Mouse (Mus musculus): ENCODE measurements around the gene Gm10277.

Gm10277 gene

GRCm38 (mm10) chr11:77800491-77800868 lies 12.9 kb upstream of the Gm10277 start:
- no peak for DNase-seq (ENCODE audit: low read depth, low spot score)

DNA sequence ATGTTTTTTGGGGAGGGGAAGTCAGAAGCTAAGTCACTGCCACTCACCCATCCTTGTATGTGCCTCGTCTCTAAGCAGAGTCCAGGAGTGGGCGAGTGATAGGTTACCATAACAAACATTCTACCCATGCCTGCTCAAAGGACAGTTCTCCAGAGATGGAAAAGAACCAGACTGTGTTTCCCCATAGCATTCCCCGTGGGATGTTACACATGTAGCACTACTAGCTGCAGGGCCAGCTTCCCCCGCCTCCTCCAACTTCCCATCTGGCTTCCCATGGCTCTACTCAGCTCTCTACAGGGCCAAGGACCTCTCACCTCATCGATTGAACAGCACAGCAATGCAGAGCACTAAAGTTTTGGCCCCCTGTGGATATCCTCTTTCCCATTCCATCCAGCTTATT lies 7.7 kb upstream of the Gm10277 start:
- no peak for DNase-seq (ENCODE audit: low read depth, low spot score)

- peak; percentile 97 for DNase-seq (ENCODE audit: low read depth, low spot score)
These were observed 5.8 kb upstream of the Gm10277 start for GRCm38 (mm10) chr11:77793238-77793930.

DNA sequence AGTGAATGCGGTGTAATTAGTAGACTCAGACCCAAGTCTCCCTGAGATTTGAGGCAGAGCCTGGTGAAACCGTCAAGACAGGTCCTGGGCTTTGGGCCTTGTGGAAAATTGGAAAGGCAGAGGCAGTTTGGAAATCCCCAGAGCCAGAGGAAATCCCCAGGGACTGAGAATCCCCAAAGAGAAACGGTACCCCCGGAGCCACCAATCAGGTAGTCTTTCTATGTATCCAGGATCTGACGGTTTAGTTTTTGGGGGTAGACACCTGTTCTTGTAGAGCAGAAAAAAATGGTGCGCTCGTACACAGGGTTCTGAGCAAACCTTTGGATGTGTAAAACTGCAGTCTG lies 5.0 kb upstream of the Gm10277 start:
- peak; percentile 38 for DNase-seq (ENCODE audit: low read depth, low spot score)

DNA sequence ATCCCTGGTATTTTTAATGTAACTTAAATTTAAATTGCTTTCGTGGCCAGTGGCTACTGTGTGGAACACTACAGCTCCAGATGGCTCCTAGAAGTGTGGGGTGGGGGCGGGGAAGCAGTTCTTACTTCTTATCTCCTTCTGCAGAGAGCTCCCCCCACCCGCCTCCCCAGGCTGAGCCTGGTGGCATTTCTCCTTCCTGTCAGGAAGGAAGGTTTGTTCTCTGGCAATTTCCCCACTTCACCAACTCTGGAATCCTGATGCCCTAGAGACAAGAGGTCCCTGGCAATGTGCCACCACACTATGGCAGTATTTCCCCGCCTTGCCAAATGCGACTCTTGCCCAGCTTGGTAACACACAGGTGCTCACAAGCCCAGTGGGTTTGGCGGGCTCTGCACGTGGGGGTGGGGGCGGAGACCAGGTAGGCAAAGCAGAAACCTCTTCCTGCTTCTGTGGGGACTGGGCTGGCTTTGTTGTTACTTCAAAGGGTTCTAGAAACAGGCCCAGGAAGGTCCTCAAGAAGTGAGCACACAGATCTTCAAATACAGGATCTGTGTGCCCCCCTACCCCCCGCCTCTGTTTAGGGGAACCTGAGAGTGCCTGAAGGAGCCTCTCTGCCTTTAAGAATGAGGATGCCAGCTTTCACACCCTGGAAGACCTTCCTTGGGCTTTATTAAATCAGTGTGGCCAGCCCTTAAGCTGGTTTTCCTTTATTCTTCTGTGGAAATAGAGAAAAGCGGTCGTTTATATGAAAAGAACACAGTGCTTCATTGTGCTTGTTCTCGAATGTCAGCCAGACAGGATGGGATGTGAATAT lies 4.4 kb upstream of the Gm10277 start:
- peak; percentile 40 for DNase-seq (ENCODE audit: low read depth, low spot score)

- DNase-seq (ENCODE audit: low read depth, low spot score), result peak; percentile 60
These were observed 3.7 kb upstream of the Gm10277 start for GRCm38 (mm10) chr11:77791241-77791727.

GRCm38 (mm10) chr11:77790286-77790685 lies 2.7 kb upstream of the Gm10277 start:
- no peak for DNase-seq (ENCODE audit: low read depth, low spot score)

DNA sequence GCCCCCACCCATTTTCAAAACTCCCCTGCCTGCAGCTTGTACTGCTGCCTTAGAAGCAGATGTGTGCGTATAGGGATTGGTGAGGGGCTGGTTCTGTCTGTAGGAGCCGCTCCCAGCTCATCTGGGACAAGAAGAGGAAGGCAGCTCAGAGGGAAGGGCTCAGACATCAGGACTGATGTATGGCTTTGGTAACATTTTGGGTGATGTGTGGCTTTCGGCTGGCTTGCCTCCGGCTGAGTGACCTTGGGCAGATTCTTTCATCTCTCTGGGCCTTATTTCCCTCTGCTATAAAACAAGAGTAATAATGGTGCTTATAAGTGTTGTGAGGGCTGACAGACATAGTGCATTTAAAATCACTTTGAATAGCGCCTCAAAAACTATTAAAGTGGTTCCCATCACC lies 2.0 kb upstream of the Gm10277 start:
- no peak for DNase-seq (ENCODE audit: low read depth, low spot score)

GRCm38 (mm10) chr11:77785768-77786561 lies 1.6 kb downstream of the Gm10277 start:
- peak; percentile 66 for DNase-seq (ENCODE audit: low read depth, low spot score)

GRCm38 (mm10) chr11:77785396-77785767 lies 2.2 kb downstream of the Gm10277 start:
- DNase-seq (ENCODE audit: low read depth, low spot score), result peak; percentile 35

- DNase-seq (ENCODE audit: low read depth, low spot score), result no peak
These were observed 2.7 kb downstream of the Gm10277 start for GRCm38 (mm10) chr11:77784894-77785293.

DNA sequence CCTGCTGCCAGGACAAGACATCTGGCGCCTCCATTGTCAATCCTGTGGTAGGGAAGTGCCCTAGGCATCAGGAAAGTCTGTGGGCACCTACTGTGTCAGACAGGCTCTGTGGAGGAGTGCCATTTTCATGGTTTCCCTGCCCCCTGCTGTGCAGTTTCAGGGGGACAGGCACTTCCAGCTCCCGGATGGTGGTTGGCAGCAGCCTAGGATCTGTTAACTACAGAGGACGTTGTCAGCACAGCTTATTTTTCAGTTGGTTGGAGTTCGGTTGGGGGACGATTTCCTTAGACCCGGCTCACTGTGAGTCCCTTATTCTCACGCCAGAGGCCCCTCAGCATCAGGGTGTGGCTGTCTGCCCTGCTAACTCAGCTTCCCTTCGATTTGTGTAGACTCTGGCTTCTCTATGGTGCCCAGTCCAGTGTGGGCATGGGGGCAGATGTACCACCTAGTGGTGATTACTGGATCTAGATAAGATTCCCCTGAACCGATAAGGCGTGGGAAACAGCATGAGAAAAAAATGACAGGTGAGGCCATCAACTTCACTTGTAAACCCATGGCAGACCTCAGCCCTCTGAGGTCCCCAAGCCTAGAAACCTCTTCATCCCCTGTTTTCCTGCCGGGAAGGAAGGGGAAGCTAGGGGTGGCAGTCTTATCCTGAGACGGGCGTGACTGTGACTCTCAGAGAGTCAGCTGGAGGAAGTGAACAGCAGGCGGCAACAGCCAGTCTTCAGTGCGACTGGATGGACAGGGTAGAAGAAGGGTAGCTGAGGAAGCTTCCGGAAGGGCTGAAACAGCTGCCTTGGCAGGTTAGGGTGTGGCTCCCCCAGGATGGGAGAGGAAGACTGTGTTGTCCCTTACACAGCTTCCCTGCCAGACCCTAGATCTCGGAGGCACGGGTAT lies 3.5 kb downstream of the Gm10277 start:
- peak; percentile 83 for DNase-seq (ENCODE audit: low read depth, low spot score)

DNA sequence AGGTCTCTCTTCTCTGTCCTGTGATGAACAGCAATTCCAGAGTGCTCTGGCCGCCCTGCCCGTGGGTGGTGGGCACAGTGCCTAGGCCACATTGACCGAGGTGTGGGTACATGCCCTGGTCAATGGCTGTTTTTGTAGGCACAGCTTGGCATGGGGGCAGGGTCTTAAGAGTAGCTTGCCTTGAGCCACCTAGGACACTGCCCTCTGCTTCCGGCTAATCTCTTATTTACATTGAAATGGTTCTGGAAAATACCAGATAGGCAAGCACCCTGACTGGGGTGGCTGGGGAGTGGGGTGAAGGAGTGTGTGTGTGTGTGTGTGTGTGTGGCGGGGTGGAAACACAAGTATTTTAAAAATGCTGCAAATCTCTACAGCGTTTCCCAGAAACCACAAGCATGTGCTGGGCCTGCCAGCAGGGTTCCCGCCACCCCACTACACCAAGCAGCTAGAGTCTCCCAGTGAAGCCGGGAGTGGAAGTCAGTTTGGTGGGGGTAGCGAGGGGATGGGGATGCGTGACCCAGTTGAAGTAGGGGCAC lies 4.3 kb downstream of the Gm10277 start:
- peak; percentile 88 for DNase-seq (ENCODE audit: low read depth, low spot score)

DNA sequence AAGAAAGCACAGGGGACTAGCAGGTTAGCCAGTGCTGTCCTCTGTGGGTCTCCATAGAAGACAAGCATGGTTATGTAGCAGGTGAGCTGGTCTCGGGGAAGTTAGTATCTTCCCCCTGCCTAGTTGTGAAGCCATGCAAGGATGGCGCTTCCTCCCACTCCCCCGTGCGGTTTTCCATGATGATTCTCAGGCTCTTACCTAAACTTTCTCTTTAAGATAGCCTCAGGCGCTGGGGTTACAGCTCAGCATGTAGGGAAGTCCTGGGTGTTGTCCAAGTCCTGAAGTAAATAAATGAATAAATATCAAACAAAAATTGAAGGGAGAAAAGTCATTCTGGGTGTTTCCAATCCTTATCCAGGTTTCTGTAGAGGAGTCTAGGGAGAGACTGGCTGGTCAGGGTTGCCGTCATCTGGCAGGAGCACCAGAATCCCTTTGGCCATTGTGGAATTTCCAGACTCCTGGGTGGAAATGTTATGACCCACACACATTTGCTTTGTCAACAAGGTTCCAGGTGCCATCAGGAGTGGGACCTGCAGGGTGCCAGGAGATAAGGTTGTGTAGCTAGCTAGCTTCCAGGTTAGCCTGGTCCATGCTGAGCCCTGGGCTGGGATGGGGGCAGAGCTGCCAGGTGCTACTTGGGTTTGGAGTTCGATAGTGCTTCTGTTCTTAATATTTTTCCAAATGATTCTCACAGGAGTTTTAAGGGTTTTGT lies 5.3 kb downstream of the Gm10277 start:
- peak; percentile 66 for DNase-seq (ENCODE audit: low read depth, low spot score)

- peak; percentile 95 for DNase-seq (ENCODE audit: low read depth, low spot score)
These were observed 6.5 kb downstream of the Gm10277 start for GRCm38 (mm10) chr11:77781088-77781487.

DNA sequence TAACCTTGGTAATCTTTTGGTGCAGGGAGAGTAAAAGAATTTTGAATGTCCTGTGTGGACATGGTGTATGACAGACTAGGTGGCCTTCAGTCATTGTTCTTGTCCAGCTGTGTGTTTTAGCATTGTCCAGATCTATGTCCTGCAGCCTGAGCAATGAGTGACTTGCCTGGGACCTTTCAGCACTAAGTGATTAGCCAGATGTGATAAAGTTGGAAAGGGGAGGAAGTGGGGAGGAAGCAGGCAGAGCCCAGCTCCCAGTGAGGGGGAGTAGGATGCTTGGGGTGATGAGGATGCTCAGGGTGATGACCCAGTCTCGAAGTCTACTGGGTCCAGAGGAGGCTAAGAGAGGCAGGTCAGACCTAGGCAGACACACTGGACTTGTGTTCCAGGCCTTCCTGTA lies 8.3 kb downstream of the Gm10277 start:
- no peak for DNase-seq (ENCODE audit: low read depth, low spot score)

DNA sequence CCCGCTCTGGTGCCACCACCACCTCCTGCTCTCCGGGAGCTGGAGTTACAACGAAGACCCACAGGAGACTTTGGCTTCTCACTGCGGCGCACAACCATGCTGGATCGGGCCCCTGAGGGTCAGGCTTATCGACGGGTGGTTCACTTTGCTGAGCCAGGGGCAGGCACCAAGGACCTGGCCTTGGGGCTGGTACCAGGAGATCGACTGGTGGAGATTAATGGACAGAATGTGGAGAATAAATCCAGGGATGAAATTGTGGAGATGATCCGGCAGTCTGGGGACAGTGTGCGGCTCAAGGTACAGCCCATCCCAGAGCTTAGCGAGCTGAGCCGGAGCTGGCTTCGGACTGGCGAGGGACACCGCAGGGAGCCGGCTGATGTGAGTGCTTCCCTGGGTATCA lies 9.6 kb downstream of the Gm10277 start:
- no peak for DNase-seq (ENCODE audit: low read depth, low spot score)

GRCm38 (mm10) chr11:77777436-77777835 lies 10.1 kb downstream of the Gm10277 start:
- DNase-seq (ENCODE audit: low read depth, low spot score), result no peak

GRCm38 (mm10) chr11:77775701-77776400 lies 11.7 kb downstream of the Gm10277 start:
- no peak for DNase-seq (ENCODE audit: low read depth, low spot score)
